Mouse (Mus musculus): ENCODE results near the gene 1700029P11Rik. TPM values are rescaled to one million over a fixed set of nuclear protein-coding genes. Genes with fewer than 3 reads are reported as not detected.

1700029P11Rik gene
- polyA plus RNA-seq (2014; fragmentation: Nextera tagmentation; extraction: Ambion mirVana) = not detected in 2 replicates

DNA sequence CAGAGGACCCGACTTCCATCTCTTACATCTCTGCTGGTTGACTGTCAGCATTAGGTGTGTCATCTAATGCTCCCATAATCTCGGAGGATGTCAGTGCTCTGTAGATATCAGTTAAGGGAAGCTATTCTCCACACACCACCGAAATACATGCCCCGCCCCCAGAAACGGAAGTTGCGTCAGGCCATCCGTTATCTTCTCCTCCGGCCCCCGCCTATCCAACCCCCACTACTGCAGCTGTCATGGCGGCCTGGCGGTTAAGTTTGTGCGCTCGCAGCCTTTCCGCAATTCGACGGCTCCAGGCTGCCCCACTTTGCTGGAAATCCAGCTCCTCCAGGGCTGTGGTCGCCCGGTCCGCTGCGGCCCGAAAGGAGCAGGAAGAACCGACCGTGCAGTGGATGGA is at the start of gene 1700029P11Rik:
Gene 1700029P11Rik (plus strand): TSS at position 220 of the 400 bp plus-strand sequence.
- H3K36me3 ChIP-seq (ENCODE audit: control insufficient read depth, insufficient read depth, low read length) = no peaks in the 10 kb centered on the region
- ATAC-seq (ENCODE audit: insufficient read depth, low FRiP score, low TSS enrichment) = no peak
- no peak within 1 kb of the TSS for H3K9ac ChIP-seq (ENCODE audit: low read length)
- no peak within 1 kb of the TSS for H3K4me3 ChIP-seq (ENCODE audit: low read depth, low read length)
- no peaks in the 10 kb centered on the region for H3K9me3 ChIP-seq (ENCODE audit: control insufficient read depth, low read length)
- WGBS = 95% methylated on average over 23 of the region's 23 CpGs
- H3K4me2 ChIP-seq (ENCODE audit: low read depth) = no peak within 1 kb of the TSS
- no peak for DNase-seq (ENCODE audit: low spot score)
- H3K4me1 ChIP-seq (ENCODE audit: control insufficient read depth, insufficient read depth, low read length) = no peaks in the 10 kb centered on the region
- H3K27ac ChIP-seq (ENCODE audit: low read depth, low read length) = no peak within 1 kb of the TSS
- no peaks in the 10 kb centered on the region for H3K27me3 ChIP-seq (ENCODE audit: control insufficient read depth, insufficient read depth, low read length)

DNA sequence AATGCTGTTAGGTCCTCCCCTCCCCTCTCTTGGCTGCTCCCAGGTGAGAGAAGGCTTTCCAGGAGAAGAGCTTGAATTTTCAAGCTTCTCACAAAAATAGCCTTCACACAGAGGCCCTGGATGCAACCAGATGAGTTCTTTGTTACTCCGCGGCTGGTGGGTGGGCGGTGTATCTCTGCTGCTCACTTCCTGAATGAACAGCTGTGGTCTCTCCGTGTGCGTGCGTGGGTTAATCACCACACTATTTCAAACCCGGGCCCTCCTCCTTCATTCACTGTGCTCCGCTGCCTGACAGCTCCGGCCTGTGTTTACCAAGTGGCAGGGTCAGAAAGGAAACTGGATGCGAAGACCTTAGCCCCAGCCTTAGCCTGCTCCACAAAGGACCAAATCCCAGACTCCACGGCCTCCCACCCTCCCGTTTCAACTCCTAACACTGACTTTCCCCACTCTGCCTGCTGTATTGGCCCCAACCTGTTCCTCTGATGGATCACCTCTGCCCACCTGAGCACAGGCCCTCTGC is 47.3 kb upstream of the 1700029P11Rik start:
- Histone ChIP-seq H3K36me3 (ENCODE audit: control insufficient read depth, insufficient read depth, low read length) (no peaks in the 10 kb centered on the region), H3K4me2 (ENCODE audit: low read depth) (no peak overlapping the region), H3K4me1 (ENCODE audit: control insufficient read depth, insufficient read depth, low read length) (peaks cover 12% of the 10 kb centered on the region), H3K9me3 (ENCODE audit: control insufficient read depth, low read length) (no peaks in the 10 kb centered on the region), H3K4me3 (ENCODE audit: low read depth, low read length) (no peak overlapping the region), H3K27me3 (ENCODE audit: control insufficient read depth, insufficient read depth, low read length) (no peaks in the 10 kb centered on the region), H3K27ac (ENCODE audit: low read depth, low read length) (no peak overlapping the region), H3K9ac (ENCODE audit: low read length) (peak overlapping the region; percentile 31)
- WGBS = 30% methylated on average over 12 of the region's 12 CpGs
- DNase-seq (ENCODE audit: low spot score) = no peak
- ATAC-seq (ENCODE audit: insufficient read depth, low FRiP score, low TSS enrichment) = no peak

DNA sequence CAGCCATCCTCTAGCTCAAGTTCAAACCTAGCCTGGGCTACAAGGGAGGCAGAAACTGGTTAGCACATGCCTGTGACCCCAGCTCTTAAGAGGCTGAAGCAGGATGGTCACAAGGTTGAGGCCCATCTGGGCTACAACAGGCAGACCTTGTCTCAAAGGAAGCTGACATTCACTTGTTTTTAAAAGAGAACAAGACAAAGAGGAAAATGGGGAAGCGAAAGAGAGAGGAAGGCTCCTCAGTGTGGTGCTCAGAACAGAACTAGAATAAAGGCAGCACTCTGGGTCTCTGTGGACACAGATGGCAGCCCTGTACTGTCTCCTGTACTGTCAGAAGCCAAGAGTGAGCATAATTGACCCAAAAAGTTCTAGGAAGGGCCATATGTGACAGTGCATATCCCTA is 46.4 kb upstream of the 1700029P11Rik start:
- Histone ChIP-seq H3K4me2 (ENCODE audit: low read depth) (no peak overlapping the region), H3K4me1 (ENCODE audit: control insufficient read depth, insufficient read depth, low read length) (peaks cover 12% of the 10 kb centered on the region), H3K9ac (ENCODE audit: low read length) (no peak overlapping the region), H3K27ac (ENCODE audit: low read depth, low read length) (no peak overlapping the region), H3K36me3 (ENCODE audit: control insufficient read depth, insufficient read depth, low read length) (no peaks in the 10 kb centered on the region), H3K9me3 (ENCODE audit: control insufficient read depth, low read length) (no peaks in the 10 kb centered on the region), H3K4me3 (ENCODE audit: low read depth, low read length) (no peak overlapping the region), H3K27me3 (ENCODE audit: control insufficient read depth, insufficient read depth, low read length) (no peaks in the 10 kb centered on the region)
- ATAC-seq (ENCODE audit: insufficient read depth, low FRiP score, low TSS enrichment) (no peak), DNase-seq (ENCODE audit: low spot score) (no peak)
- 90% methylated on average over 1 of the region's 1 CpGs for WGBS

DNA sequence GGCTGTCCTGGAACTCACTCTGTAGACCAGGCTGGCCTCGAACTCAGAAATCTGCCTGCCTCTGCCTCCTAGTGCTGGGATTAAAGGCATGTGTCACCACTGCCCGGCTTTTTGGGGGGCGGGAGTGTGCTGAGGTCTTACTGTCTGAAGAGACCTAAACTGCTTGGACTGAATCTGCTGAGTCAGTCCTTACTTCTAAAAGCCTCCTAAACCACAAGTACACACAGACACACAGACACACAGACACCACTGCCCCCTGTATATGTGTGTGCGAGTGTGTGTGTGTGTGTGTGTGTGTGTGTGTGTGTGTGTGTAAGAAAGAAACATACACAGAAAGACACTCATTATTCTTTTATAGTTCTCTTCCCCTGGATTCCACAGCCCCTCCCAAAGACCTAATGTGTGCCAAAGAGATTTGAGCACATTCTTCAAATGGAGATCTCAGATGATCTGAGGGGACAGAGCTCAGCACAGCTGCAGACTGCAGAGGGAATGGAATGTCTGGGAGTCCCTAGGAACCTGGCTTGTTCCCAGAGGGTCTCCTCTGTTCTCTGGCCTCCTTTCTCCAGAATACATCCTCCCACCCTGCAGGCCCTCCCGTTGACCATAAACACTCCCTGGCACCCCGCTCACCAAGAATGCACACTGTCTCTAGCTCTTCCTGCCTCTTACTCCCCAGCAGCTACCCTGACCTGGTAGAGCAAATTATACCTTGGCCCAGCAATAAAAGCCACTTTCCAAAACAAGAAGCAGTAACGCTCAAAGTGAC is 44.3 kb upstream of the 1700029P11Rik start:
- peaks cover 12% of the 10 kb centered on the region for H3K4me1 ChIP-seq (ENCODE audit: control insufficient read depth, insufficient read depth, low read length)
- H3K9me3 ChIP-seq (ENCODE audit: control insufficient read depth, low read length) = no peaks in the 10 kb centered on the region
- peak overlapping the region; percentile 40 for H3K4me3 ChIP-seq (ENCODE audit: low read depth, low read length)
- 52% methylated on average over 6 of the region's 7 CpGs for WGBS
- no peak for DNase-seq (ENCODE audit: low spot score)
- peak overlapping the region; percentile 39 for H3K4me2 ChIP-seq (ENCODE audit: low read depth)
- no peaks in the 10 kb centered on the region for H3K27me3 ChIP-seq (ENCODE audit: control insufficient read depth, insufficient read depth, low read length)
- no peak overlapping the region for H3K27ac ChIP-seq (ENCODE audit: low read depth, low read length)
- H3K9ac ChIP-seq (ENCODE audit: low read length) = peak overlapping the region; percentile 8
- H3K36me3 ChIP-seq (ENCODE audit: control insufficient read depth, insufficient read depth, low read length) = no peaks in the 10 kb centered on the region
- ATAC-seq (ENCODE audit: insufficient read depth, low FRiP score, low TSS enrichment) = no peak

DNA sequence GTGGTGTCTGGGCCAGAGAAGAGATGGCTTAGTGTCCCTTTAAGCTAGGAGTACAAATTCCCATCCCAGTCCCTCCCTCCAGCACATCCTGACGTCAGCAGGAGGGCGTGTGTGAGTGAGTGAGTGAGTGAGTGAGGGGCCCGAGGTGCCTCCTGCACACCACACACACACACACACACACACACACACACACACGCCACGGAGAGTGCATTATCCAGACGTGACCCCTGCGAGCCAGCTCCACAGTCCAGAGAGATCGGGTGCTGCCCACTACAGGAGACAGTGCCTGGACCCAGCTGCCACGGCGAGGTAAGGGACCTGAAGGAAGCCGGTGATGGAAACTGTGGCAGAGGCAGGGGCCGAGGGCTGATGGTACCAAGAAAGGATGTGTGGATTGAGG is 43.7 kb upstream of the 1700029P11Rik start, which contains the start of gene Csdc2:
Gene Csdc2 (plus strand): TSS at position 81 of the 400 bp plus-strand sequence.
- H3K9me3 ChIP-seq (ENCODE audit: control insufficient read depth, low read length) = no peaks in the 10 kb centered on the region
- H3K4me2 ChIP-seq (ENCODE audit: low read depth) = peak within 1 kb of the TSS; percentile 39
- peak within 1 kb of the TSS; percentile 40 for H3K4me3 ChIP-seq (ENCODE audit: low read depth, low read length)
- peak; percentile 58; the same call in 1 of the 2 replicates for ATAC-seq (ENCODE audit: insufficient read depth, low FRiP score, low TSS enrichment)
- under 1% methylated on average over 12 of the region's 12 CpGs for WGBS
- peak within 1 kb of the TSS; percentile 23 for H3K9ac ChIP-seq (ENCODE audit: low read length)
- no peaks in the 10 kb centered on the region for H3K27me3 ChIP-seq (ENCODE audit: control insufficient read depth, insufficient read depth, low read length)
- DNase-seq (ENCODE audit: low spot score) = peak; percentile 70
- peak within 1 kb of the TSS; percentile 29; the same call in 1 of the 2 replicates for H3K27ac ChIP-seq (ENCODE audit: low read depth, low read length)
- H3K36me3 ChIP-seq (ENCODE audit: control insufficient read depth, insufficient read depth, low read length) = no peaks in the 10 kb centered on the region
- H3K4me1 ChIP-seq (ENCODE audit: control insufficient read depth, insufficient read depth, low read length) = peaks cover 12% of the 10 kb centered on the region

DNA sequence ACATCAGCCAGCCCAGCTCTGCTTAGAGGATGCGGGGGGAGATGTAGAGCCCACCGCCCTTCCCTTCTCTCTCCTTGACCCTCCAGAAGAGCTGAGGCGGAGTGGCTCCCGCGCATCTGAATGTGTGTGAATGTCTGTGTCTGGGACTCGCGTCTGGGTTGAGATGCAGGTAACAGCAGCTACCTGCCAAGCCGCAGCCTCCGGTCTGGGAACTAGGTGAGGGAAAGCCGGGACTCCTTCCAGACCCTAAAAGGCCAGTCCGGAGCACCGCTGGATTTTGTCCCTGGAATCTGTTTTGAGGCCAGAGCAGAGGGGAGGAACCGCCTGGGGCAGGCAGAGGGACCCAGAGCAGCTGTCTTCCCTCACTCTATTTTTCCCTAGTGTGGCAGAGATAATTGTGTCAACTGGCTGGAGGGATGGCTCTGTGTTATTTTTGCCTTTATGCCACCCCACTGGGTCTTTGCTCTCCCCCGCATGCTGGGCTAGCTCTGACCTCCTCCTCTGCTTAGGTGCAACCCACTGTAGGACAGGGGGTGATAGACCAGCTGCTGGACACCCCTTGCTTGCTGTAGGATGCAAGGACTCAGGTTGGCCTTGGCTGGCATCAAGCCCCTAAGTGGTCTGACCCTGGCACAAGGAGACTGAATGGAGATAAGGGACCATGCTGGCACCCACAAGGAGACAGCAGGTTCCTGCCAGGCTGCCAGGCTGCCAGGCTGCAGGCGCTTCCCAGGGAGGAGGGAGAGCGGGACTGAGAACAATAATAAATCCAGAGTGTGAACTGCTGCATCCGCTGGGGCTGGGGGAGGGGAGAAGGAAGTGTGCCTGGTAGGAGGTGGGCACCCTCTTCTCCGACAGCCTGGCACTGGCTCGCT is 43.0 kb upstream of the 1700029P11Rik start:
- Histone ChIP-seq H3K4me2 (ENCODE audit: low read depth) (peak overlapping the region; percentile 39), H3K9ac (ENCODE audit: low read length) (peak overlapping the region; percentile 23), H3K27ac (ENCODE audit: low read depth, low read length) (peak overlapping the region; percentile 29; the same call in 1 of the 2 replicates), H3K36me3 (ENCODE audit: control insufficient read depth, insufficient read depth, low read length) (no peaks in the 10 kb centered on the region), H3K4me3 (ENCODE audit: low read depth, low read length) (peak overlapping the region; percentile 40), H3K27me3 (ENCODE audit: control insufficient read depth, insufficient read depth, low read length) (no peaks in the 10 kb centered on the region), H3K4me1 (ENCODE audit: control insufficient read depth, insufficient read depth, low read length) (peaks cover 12% of the 10 kb centered on the region), H3K9me3 (ENCODE audit: control insufficient read depth, low read length) (no peaks in the 10 kb centered on the region)
- 8% methylated on average over 18 of the region's 19 CpGs for WGBS
- ATAC-seq (ENCODE audit: insufficient read depth, low FRiP score, low TSS enrichment) (0 out of 2 replicates have a peak, but pooled peaks have one; percentile 35), DNase-seq (ENCODE audit: low spot score) (no peak)

DNA sequence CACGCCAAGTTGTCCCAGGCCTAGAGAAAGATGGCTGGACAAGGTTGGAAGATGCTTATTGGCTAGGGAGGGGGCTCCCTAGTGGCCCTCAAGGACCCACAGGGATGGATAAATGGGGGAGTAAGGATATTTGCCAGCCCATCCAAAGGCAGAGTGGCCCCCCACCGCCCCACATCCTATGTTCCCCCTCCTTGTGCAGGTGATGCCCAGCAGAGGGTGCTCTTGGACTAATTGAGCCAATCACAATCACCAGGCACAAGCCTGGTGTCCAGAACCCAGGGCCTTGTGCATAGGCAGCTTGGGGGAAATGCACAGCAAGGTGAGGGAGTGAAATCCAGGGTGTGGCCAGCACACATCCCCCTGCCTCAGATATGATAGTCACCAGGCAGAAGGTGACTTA is 42.1 kb upstream of the 1700029P11Rik start:
- ATAC-seq (ENCODE audit: insufficient read depth, low FRiP score, low TSS enrichment) (no peak), DNase-seq (ENCODE audit: low spot score) (peak; percentile 57)
- Histone ChIP-seq H3K4me1 (ENCODE audit: control insufficient read depth, insufficient read depth, low read length) (peaks cover 14% of the 10 kb centered on the region), H3K4me2 (ENCODE audit: low read depth) (peak overlapping the region; percentile 39), H3K9me3 (ENCODE audit: control insufficient read depth, low read length) (no peaks in the 10 kb centered on the region), H3K4me3 (ENCODE audit: low read depth, low read length) (no peak overlapping the region), H3K27ac (ENCODE audit: low read depth, low read length) (no peak overlapping the region), H3K27me3 (ENCODE audit: control insufficient read depth, insufficient read depth, low read length) (no peaks in the 10 kb centered on the region), H3K36me3 (ENCODE audit: control insufficient read depth, insufficient read depth, low read length) (no peaks in the 10 kb centered on the region), H3K9ac (ENCODE audit: low read length) (no peak overlapping the region)
- 32% methylated on average over 2 of the region's 2 CpGs for WGBS

DNA sequence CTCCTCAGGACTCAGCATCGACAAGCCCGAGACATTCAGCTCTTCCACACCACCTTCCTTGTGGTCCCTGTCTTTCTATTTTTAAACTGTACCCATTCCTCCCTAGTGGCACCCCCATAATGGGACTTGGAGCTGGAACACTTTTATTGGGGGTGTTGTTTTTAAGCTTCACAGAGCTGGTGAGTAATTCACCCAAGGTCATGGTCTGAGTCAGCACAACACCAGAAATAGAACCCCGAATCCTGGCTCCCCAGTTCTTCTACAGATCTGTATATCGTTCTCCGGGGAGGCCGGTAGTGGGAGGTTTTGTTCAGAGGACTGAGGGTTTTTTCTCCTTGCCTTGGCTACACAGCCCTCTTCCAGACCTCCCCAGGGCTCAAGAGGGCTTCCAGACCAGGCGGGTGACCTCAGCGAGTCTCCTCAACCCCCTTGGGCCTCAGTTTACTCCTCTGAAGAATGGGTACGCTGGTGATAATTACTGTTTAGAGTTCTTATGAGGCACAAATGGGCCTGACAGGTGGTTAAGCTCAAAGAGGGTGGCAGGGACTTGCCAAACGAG is 41.1 kb upstream of the 1700029P11Rik start:
- H3K4me2 ChIP-seq (ENCODE audit: low read depth) = no peak overlapping the region
- H3K27me3 ChIP-seq (ENCODE audit: control insufficient read depth, insufficient read depth, low read length) = no peaks in the 10 kb centered on the region
- H3K27ac ChIP-seq (ENCODE audit: low read depth, low read length) = no peak overlapping the region
- WGBS = 92% methylated on average over 10 of the region's 10 CpGs
- DNase-seq (ENCODE audit: low spot score) (no peak), ATAC-seq (ENCODE audit: insufficient read depth, low FRiP score, low TSS enrichment) (no peak)
- H3K4me1 ChIP-seq (ENCODE audit: control insufficient read depth, insufficient read depth, low read length) = peaks cover 19% of the 10 kb centered on the region
- no peaks in the 10 kb centered on the region for H3K9me3 ChIP-seq (ENCODE audit: control insufficient read depth, low read length)
- no peaks in the 10 kb centered on the region for H3K36me3 ChIP-seq (ENCODE audit: control insufficient read depth, insufficient read depth, low read length)
- H3K9ac ChIP-seq (ENCODE audit: low read length) = no peak overlapping the region
- H3K4me3 ChIP-seq (ENCODE audit: low read depth, low read length) = no peak overlapping the region

Measured in neural tube, embryonic 11.5 days (tissue).